ENCODE assay signal across 8 mouse cellular contexts in the genomic region with DNA sequence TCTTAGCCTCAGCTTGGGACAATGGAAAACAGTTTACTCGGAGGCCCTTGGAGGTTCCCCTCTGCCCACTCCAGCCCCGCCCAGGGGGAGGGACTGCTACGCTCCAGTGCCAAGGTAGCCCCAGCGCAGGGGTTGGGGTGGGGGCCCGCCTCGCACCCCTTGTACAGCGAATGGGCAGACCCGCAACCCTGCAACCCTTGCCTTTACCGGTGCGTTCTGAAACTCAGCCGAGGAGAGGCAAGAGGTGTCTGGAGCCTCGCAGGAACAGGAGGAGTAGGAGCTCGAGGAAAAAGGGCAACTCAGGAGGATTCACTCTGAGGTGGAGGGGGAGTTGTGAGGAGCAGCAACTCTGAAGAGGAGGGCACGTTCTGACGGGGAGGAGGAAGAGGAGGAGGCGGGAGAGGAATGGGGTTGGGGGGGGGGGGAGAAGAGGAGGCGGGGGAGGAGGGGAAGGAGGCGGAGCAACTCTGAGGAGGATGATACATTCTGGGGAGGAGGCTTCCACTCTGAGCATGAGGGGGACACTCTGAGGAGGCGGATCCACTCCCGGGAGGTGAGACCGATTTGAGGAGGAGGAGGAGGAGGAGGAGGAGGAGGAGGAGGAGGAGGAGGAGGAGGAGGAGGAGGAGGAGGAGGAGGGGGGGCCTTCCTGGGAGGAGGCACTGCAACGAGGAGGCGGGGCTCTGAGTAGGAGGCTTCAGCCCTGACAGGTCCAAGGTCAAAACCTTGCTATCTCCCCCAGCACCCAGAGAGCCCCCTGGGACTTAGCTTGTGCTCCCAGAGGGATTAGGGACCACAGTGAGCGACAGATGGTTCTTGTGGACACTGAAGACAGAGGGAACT. TPM values are rescaled to one million over a fixed set of nuclear protein-coding genes. Genes with fewer than 3 reads are reported as not detected.
DNase-seq lines count a peak whose midpoint lies in the region; ATAC-seq and TF ChIP-seq lines count a peak whose summit lies in the region.

Cyp2d22 (minus strand) TSS at position 390 of the 843 bp plus-strand sequence.

- no peaks in the 10 kb centered on the region for H3K27me3 ChIP-seq in embryonic facial prominence, embryonic 11.5 days (ENCODE audit: control insufficient read depth, insufficient read depth, low read length)
- H3K27me3 ChIP-seq in heart, embryonic 12.5 days (replicated peaks), result no peaks in the 10 kb centered on the region
- no peaks in the 10 kb centered on the region for H3K27me3 ChIP-seq in kidney, embryonic 15.5 days
- H3K27me3 ChIP-seq in liver, postnatal 0 days (ENCODE audit: insufficient read depth, low read length), result no peaks in the 10 kb centered on the region
- H3K27me3 ChIP-seq in neural tube, embryonic 13.5 days, result no peaks in the 10 kb centered on the region; the same call in 1 of the 2 replicates

- H3K27ac ChIP-seq in embryonic facial prominence, embryonic 11.5 days (replicated peaks; ENCODE audit: low read depth, low read length), result no peak within 1 kb of the TSS
- H3K27ac ChIP-seq in heart, embryonic 12.5 days (ENCODE audit: poor library complexity, severe bottlenecking), result peak within 1 kb of the TSS; percentile 64
- H3K27ac ChIP-seq in kidney, embryonic 15.5 days, result peak within 1 kb of the TSS; percentile 93
- peak within 1 kb of the TSS; percentile 99 for H3K27ac ChIP-seq in liver, postnatal 0 days (ENCODE audit: low read depth)
- H3K27ac ChIP-seq in neural tube, embryonic 13.5 days (replicated peaks), result no peak within 1 kb of the TSS; the same call in 1 of the 2 replicates

- no peak for TF ChIP-seq EP300 in liver, postnatal 0 days (IDR thresholded peaks at IDR 0.05; ENCODE audit: low read depth)

- peak within 1 kb of the TSS; percentile 67 for H3K4me2 ChIP-seq in embryonic facial prominence, embryonic 11.5 days (ENCODE audit: low read depth, low read length)
- H3K4me2 ChIP-seq in heart, embryonic 12.5 days, result peak within 1 kb of the TSS; percentile 76
- H3K4me2 ChIP-seq in kidney, embryonic 15.5 days, result peak within 1 kb of the TSS; percentile 86
- H3K4me2 ChIP-seq in liver, postnatal 0 days (ENCODE audit: low read depth, low read length), result peak within 1 kb of the TSS; percentile 67
- H3K4me2 ChIP-seq in neural tube, embryonic 13.5 days, result peak within 1 kb of the TSS; percentile 56

- peak within 1 kb of the TSS; percentile 36 for H3K4me3 ChIP-seq in embryonic facial prominence, embryonic 11.5 days (ENCODE audit: low read depth, low read length)
- H3K4me3 ChIP-seq in heart, embryonic 12.5 days, result peak within 1 kb of the TSS; percentile 50
- peak within 1 kb of the TSS; percentile 55 for H3K4me3 ChIP-seq in kidney, embryonic 15.5 days (replicated peaks)
- H3K4me3 ChIP-seq in liver, postnatal 0 days (ENCODE audit: low read depth, low read length), result peak within 1 kb of the TSS; percentile 44
- peak within 1 kb of the TSS; percentile 34 for H3K4me3 ChIP-seq in neural tube, embryonic 13.5 days

- DNase-seq in CD4-positive, CD25-positive, alpha-beta regulatory T cell, adult 2 months (ENCODE audit: low read depth, low spot score), result peak; percentile 69
- peak; percentile 77 to 91 for DNase-seq in adrenal gland, adult (ENCODE audit: inconsistent age in 2 of 2, low spot score in 1 of 2)
- peak; percentile 62 for DNase-seq in embryonic facial prominence, embryonic 11.5 days (ENCODE audit: low spot score)
- peak; percentile 66 for DNase-seq in liver, postnatal 0 days
- DNase-seq in urinary bladder, adult 2 months (ENCODE audit: low spot score), result peak; percentile 36

- no peaks in the 10 kb centered on the region for H3K9me3 ChIP-seq in embryonic facial prominence, embryonic 11.5 days (replicated peaks; ENCODE audit: control insufficient read depth, low read length)
- no peaks in the 10 kb centered on the region for H3K9me3 ChIP-seq in heart, embryonic 12.5 days (replicated peaks)
- no peaks in the 10 kb centered on the region; the same call in 1 of the 2 replicates for H3K9me3 ChIP-seq in kidney, embryonic 15.5 days (replicated peaks)
- H3K9me3 ChIP-seq in liver, postnatal 0 days (ENCODE audit: low read length), result no peaks in the 10 kb centered on the region
- no peaks in the 10 kb centered on the region for H3K9me3 ChIP-seq in neural tube, embryonic 13.5 days

- H3K36me3 ChIP-seq in embryonic facial prominence, embryonic 11.5 days (replicated peaks; ENCODE audit: control insufficient read depth, insufficient read depth, low read depth, low read length), result no peaks in the 10 kb centered on the region
- no peaks in the 10 kb centered on the region for H3K36me3 ChIP-seq in heart, embryonic 12.5 days
- H3K36me3 ChIP-seq in kidney, embryonic 15.5 days, result no peaks in the 10 kb centered on the region
- no peaks in the 10 kb centered on the region for H3K36me3 ChIP-seq in liver, postnatal 0 days (replicated peaks; ENCODE audit: insufficient read depth, low read length)
- H3K36me3 ChIP-seq in neural tube, embryonic 13.5 days, result no peaks in the 10 kb centered on the region

- WGBS in embryonic facial prominence, embryonic 11.5 days, result under 1% methylated on average over 18 of the region's 24 CpGs
- 2% methylated on average over 19 of the region's 24 CpGs for WGBS in heart, embryonic 12.5 days
- WGBS in kidney, embryonic 15.5 days, result 1% methylated on average over 19 of the region's 24 CpGs
- 3% methylated on average over 18 of the region's 24 CpGs for WGBS in liver, postnatal 0 days (ENCODE audit: insufficient replicate concordance)
- 1% methylated on average over 18 of the region's 24 CpGs for WGBS in neural tube, embryonic 13.5 days

- TF ChIP-seq CTCF in liver, postnatal 0 days (IDR thresholded peaks at IDR 0.05; ENCODE audit: low read depth), result no peak

- peak within 1 kb of the TSS; percentile 66 for H3K9ac ChIP-seq in embryonic facial prominence, embryonic 11.5 days (replicated peaks; ENCODE audit: low read length)
- peak within 1 kb of the TSS; percentile 72 for H3K9ac ChIP-seq in heart, embryonic 12.5 days
- peak within 1 kb of the TSS; percentile 45; the same call in 1 of the 2 replicates for H3K9ac ChIP-seq in kidney, embryonic 15.5 days
- H3K9ac ChIP-seq in liver, postnatal 0 days (replicated peaks), result peak within 1 kb of the TSS; percentile 71
- H3K9ac ChIP-seq in neural tube, embryonic 13.5 days, result peak within 1 kb of the TSS; percentile 63

- H3K4me1 ChIP-seq in embryonic facial prominence, embryonic 11.5 days (ENCODE audit: control insufficient read depth, insufficient read depth, low read length), result no peaks in the 10 kb centered on the region
- peaks cover 39% of the 10 kb centered on the region for H3K4me1 ChIP-seq in heart, embryonic 12.5 days (replicated peaks)
- peaks cover 40% of the 10 kb centered on the region for H3K4me1 ChIP-seq in kidney, embryonic 15.5 days
- 0 out of 2 replicates have a peak, but pooled peaks cover 7% of the 10 kb centered on the region for H3K4me1 ChIP-seq in liver, postnatal 0 days (ENCODE audit: insufficient read depth)
- peaks cover 21% of the 10 kb centered on the region for H3K4me1 ChIP-seq in neural tube, embryonic 13.5 days (replicated peaks)

- peak; percentile 76 for ATAC-seq in embryonic facial prominence, embryonic 11.5 days (replicated peaks; ENCODE audit: insufficient number of reproducible peaks, low FRiP score, low TSS enrichment, low read depth)
- peak; percentile 78 for ATAC-seq in heart, embryonic 12.5 days (ENCODE audit: insufficient number of reproducible peaks, low FRiP score)
- ATAC-seq in kidney, embryonic 15.5 days (replicated peaks; ENCODE audit: low FRiP score), result peak; percentile 90
- peak; percentile 71 for ATAC-seq in liver, postnatal 0 days
- peak; percentile 77 for ATAC-seq in neural tube, embryonic 13.5 days (ENCODE audit: low read depth)

RNA-seq across cellular contexts. Expression of gene Cyp2d22, which starts in this region (rescaled TPM):
- polyA plus RNA-seq in embryonic facial prominence, embryonic 11.5 days (2014; fragmentation: Nextera tagmentation; extraction: Ambion mirVana), result 1.4 and 2.2 TPM in 2 replicates
- 7.3 and 8.0 TPM in 2 replicates for polyA plus RNA-seq in heart, embryonic 12.5 days (2016; fragmentation: Nextera tagmentation; extraction: Ambion mirVana)
- polyA plus RNA-seq in kidney, embryonic 15.5 days (2015; fragmentation: Nextera tagmentation; extraction: Ambion mirVana), result 12.9 and 18.6 TPM in 2 replicates
- 42.0 and 44.9 TPM in 2 replicates for polyA plus RNA-seq in liver, postnatal 0 days (2015; fragmentation: Nextera tagmentation; extraction: Ambion mirVana)
- 1.5 and 3.5 TPM in 2 replicates for polyA plus RNA-seq in neural tube, embryonic 13.5 days (2015; fragmentation: Nextera tagmentation; extraction: Ambion mirVana)
- 52.5 and 56.2 TPM in 2 replicates for polyA plus RNA-seq in urinary bladder, adult 2 months (2012; rRNA removed)

Comparison
In these comparisons a context has a peak if more than half of its experiments do, and no peak if none do; other contexts are left out.
1. H3K27ac ChIP-seq: peak in heart, embryonic 12.5 days (single experiment), kidney, embryonic 15.5 days (single experiment) and liver, postnatal 0 days (single experiment); none in embryonic facial prominence, embryonic 11.5 days (single experiment) and neural tube, embryonic 13.5 days (single experiment).
2. Peak in every context shown above with its lines, with median percentiles within 50 percentile points of each other: DNase-seq, ATAC-seq, H3K4me2 ChIP-seq, H3K4me3 ChIP-seq and H3K9ac ChIP-seq.